Mouse (Mus musculus): ENCODE results near the gene 1700011L22Rik.

Gene 1700011L22Rik

DNA sequence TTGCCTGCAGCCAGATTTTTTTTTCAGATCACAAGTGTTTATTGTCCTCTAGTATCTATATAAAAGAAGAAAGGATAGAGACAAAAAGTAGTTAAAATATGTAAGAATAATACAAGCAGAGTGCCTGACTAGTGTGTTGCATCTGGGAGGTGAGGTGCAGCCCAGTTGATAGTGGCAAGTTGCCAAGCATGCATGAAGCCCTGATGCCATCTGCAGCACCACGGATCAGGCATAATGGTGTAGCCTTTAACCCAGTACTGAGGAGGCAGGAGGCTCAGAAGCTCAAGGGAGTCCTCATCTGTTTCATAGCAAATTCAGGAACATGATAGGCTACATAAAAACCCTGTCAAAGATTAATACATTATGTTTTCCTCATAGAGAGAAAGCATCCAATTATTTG lies 84.0 kb downstream of the 1700011L22Rik start:
- no peak for DNase-seq

DNA sequence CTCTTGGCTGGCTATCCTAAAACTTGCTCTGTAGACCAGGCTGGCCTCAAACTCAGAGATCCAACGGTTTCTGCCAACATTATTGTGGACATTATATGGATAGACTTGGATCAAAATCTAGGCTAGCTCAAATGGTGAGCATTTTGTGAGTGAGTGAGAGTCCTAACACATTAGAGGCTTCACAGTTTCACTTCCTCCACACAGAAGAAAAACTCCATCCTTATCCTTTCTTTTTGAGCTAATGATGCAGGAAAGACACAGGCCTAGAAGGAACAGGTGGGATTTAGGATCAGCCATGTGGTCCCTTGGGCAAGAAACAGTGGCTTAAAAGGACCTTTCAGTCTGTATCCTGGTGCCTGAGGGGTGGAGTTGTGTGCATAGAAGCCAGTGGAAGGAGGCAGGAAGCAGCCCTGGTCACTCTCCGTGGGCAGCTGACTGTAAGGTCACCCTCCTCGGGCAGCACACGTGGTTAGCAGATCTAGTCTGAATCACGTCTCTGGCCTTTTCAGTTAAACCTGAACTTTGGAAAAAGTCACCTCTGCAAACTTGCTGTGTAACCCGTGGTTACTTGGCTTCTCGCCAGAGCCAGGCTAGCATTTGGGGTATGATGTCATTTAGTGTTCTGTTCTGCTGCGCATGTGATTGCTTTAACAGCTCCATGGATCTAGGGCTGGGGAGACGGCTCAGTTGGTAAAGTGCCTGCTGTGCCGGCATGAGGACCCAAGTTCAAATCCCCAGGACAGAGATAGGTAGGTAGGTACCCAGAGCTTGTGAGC lies 85.6 kb downstream of the 1700011L22Rik start:
- DNase-seq: peak; percentile 36

DNA sequence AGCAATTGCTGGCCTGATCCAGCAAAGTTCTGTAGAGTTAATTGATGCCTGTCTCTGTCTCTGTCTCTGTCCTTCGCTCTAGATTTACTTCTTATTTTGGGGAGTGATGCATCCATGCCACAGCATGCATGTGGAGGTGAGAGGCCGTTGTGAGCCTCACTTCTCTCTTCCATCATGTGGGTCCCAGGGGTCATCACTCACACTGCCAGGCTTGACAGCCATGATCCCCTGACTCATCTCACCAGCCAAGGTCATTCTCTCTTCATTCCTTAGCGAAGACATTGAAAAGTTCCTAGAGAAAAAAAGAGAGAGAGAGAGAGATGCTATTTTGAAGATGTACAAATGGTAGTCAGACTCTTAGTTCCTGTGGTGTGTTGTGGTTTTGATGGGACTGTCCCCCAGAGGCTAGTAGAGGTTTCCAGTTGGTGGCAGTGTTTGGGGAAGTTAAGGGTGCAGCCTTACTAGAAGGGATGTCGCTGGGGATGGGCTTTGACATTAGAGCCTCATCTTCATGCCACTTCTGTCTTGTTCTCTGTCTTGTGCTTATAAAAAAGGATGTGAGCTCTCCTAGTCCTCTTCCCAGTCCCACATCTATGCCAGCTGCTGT lies 87.1 kb downstream of the 1700011L22Rik start:
- DNase-seq: no peak

Measured in cerebellum, adult 8-10 months (tissue).